In the genomic region with DNA sequence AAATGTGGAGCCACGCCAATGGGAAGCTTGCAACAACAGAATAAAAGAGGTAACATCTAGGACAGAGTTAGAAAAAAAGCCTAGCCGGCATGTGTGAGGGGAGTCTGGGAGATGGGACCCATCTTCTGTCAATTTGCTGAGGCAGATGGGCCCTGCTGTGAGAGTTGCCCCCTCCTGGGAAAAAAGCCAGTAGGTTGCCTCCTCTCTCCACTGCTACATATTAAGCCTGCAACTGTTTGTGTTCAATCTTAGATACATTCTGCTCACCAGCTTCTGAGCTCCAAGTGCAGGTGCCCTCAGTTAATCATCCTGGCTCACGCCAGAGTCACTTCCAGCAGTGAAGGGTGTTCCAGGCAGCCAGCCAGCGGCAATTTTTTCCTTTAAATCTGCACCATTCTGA, we compare ENCODE assay signal across 17 mouse cellular contexts. TPM values are rescaled to one million over a fixed set of nuclear protein-coding genes. Genes with fewer than 3 reads are reported as not detected.
DNase-seq lines count a peak whose midpoint lies in the region; ATAC-seq lines count a peak whose summit lies in the region.
"Had no signal": no experiment of that assay in that cellular context is flagged by ENCODE, and none has a peak within 500 bp of the region (broad histone marks: within the 10 kb centered on the region; RNA-seq: fewer than 3 reads in every experiment).

No protein-coding gene starts in this region.

- 69% methylated on average over 4 of the region's 4 CpGs for WGBS in forebrain, embryonic 14.5 days
- 89% methylated on average over 4 of the region's 4 CpGs for WGBS in forebrain, embryonic 12.5 days
- 85% methylated on average over 4 of the region's 4 CpGs for WGBS in midbrain, embryonic 12.5 days
- WGBS in midbrain, embryonic 10.5 days: 91% methylated on average over 4 of the region's 4 CpGs
- 54% methylated on average over 4 of the region's 4 CpGs for WGBS in neural tube, embryonic 14.5 days

- ATAC-seq in forebrain, embryonic 14.5 days: no peak; the same call in 1 of the 2 replicates
- ATAC-seq in forebrain, embryonic 12.5 days (ENCODE audit: low FRiP score): no peak
- no peak for ATAC-seq in midbrain, embryonic 12.5 days (ENCODE audit: low FRiP score, low read depth)
- ATAC-seq in neural tube, embryonic 14.5 days (ENCODE audit: low read depth): no peak; the same call in 1 of the 2 replicates
- ATAC-seq: inflammation-experienced regulatory T-cells, adult 6 months had no signal

- H3K4me2 ChIP-seq in forebrain, embryonic 14.5 days (ENCODE audit: low read length): no peak overlapping the region
- no peak overlapping the region for H3K4me2 ChIP-seq in forebrain, embryonic 12.5 days
- H3K4me2 ChIP-seq in midbrain, embryonic 12.5 days (replicated peaks): no peak overlapping the region
- H3K4me2 ChIP-seq in neural tube, embryonic 14.5 days (ENCODE audit: low read depth, low read length): no peak overlapping the region
- H3K4me2 ChIP-seq: heart, embryonic 15.5 days; kidney, embryonic 15.5 days; lung, embryonic 14.5 days had no signal

- H3K9ac ChIP-seq in forebrain, embryonic 14.5 days (ENCODE audit: low read length): no peak overlapping the region
- H3K9ac ChIP-seq in forebrain, embryonic 12.5 days: no peak overlapping the region
- H3K9ac ChIP-seq in midbrain, embryonic 12.5 days (replicated peaks): no peak overlapping the region
- no peak overlapping the region for H3K9ac ChIP-seq in neural tube, embryonic 14.5 days (replicated peaks; ENCODE audit: low read depth, low read length)
- H3K9ac ChIP-seq: heart, embryonic 15.5 days; kidney, embryonic 15.5 days; lung, embryonic 14.5 days had no signal

- no peak overlapping the region for H3K4me3 ChIP-seq in forebrain, embryonic 14.5 days (ENCODE audit: low read depth, low read length)
- H3K4me3 ChIP-seq in forebrain, embryonic 12.5 days (replicated peaks): no peak overlapping the region
- no peak overlapping the region for H3K4me3 ChIP-seq in midbrain, embryonic 12.5 days
- no peak overlapping the region for H3K4me3 ChIP-seq in midbrain, embryonic 10.5 days
- H3K4me3 ChIP-seq in neural tube, embryonic 14.5 days (ENCODE audit: low read depth, low read length): no peak overlapping the region
- H3K4me3 ChIP-seq: heart, embryonic 15.5 days; kidney, embryonic 15.5 days had no signal

- H3K27ac ChIP-seq in forebrain, embryonic 14.5 days (ENCODE audit: low read depth, low read length): 0 out of 2 replicates have a peak overlapping the region, but pooled peaks have one; percentile 18
- H3K27ac ChIP-seq in forebrain, embryonic 12.5 days: no peak overlapping the region
- 0 out of 2 replicates have a peak overlapping the region, but pooled peaks have one; percentile 30 for H3K27ac ChIP-seq in midbrain, embryonic 12.5 days (replicated peaks)
- H3K27ac ChIP-seq in midbrain, embryonic 10.5 days (replicated peaks): no peak overlapping the region
- H3K27ac ChIP-seq in neural tube, embryonic 14.5 days (ENCODE audit: low read depth, low read length): peak overlapping the region; percentile 48; the same call in 1 of the 2 replicates
- H3K27ac ChIP-seq: heart, embryonic 15.5 days; kidney, embryonic 15.5 days had no signal

- peaks cover 47% of the 10 kb centered on the region for H3K36me3 ChIP-seq in forebrain, embryonic 14.5 days (ENCODE audit: control insufficient read depth, insufficient read depth, low read length)
- peaks cover 52% of the 10 kb centered on the region for H3K36me3 ChIP-seq in forebrain, embryonic 12.5 days (replicated peaks)
- H3K36me3 ChIP-seq in midbrain, embryonic 12.5 days: peaks cover 53% of the 10 kb centered on the region
- H3K36me3 ChIP-seq in midbrain, embryonic 10.5 days: peaks cover 60% of the 10 kb centered on the region
- peaks cover 12% of the 10 kb centered on the region; the same call in 1 of the 2 replicates for H3K36me3 ChIP-seq in neural tube, embryonic 14.5 days (ENCODE audit: control insufficient read depth, insufficient read depth, low read length)

- DNase-seq in forebrain, embryonic 14.5 days (ENCODE audit: low spot score): peak; percentile 63
- DNase-seq in midbrain, embryonic 10.5 days (ENCODE audit: low spot score): no peak
- DNase-seq in cerebellum, postnatal 25 days: peak; percentile 31 to 50
- no peak for DNase-seq in c-Kit-positive CD71-positive TER-119-positive erythroid progenitor cells, embryonic 14.5 days (ENCODE audit: low spot score)
- DNase-seq: adrenal gland, postnatal 36 days; lung, embryonic 14.5 days; right cerebral cortex, adult 18-20 months had no signal

- H3K9me3 ChIP-seq in forebrain, embryonic 14.5 days (replicated peaks; ENCODE audit: control insufficient read depth, low read length): no peaks in the 10 kb centered on the region
- no peaks in the 10 kb centered on the region for H3K9me3 ChIP-seq in forebrain, embryonic 12.5 days
- no peaks in the 10 kb centered on the region for H3K9me3 ChIP-seq in midbrain, embryonic 12.5 days
- H3K9me3 ChIP-seq in midbrain, embryonic 10.5 days (replicated peaks): no peaks in the 10 kb centered on the region
- H3K9me3 ChIP-seq in neural tube, embryonic 14.5 days (ENCODE audit: control insufficient read depth, low read length): no peaks in the 10 kb centered on the region
- H3K9me3 ChIP-seq: G1E; heart, embryonic 15.5 days; kidney, embryonic 15.5 days had no signal

- H3K4me1 ChIP-seq in forebrain, embryonic 14.5 days (ENCODE audit: control insufficient read depth, insufficient read depth, low read length): peaks cover 7% of the 10 kb centered on the region
- peaks cover 8% of the 10 kb centered on the region for H3K4me1 ChIP-seq in forebrain, embryonic 12.5 days
- peaks cover 8% of the 10 kb centered on the region for H3K4me1 ChIP-seq in midbrain, embryonic 12.5 days
- peaks cover 9% of the 10 kb centered on the region for H3K4me1 ChIP-seq in midbrain, embryonic 10.5 days
- peaks cover 5% of the 10 kb centered on the region; the same call in 1 of the 2 replicates for H3K4me1 ChIP-seq in neural tube, embryonic 14.5 days (ENCODE audit: control insufficient read depth, insufficient read depth, low read length)

- H3K27me3 ChIP-seq in forebrain, embryonic 14.5 days (replicated peaks; ENCODE audit: control insufficient read depth, insufficient read depth, low read length): no peaks in the 10 kb centered on the region
- no peaks in the 10 kb centered on the region for H3K27me3 ChIP-seq in forebrain, embryonic 12.5 days
- peaks cover 3% of the 10 kb centered on the region; the same call in 1 of the 2 replicates for H3K27me3 ChIP-seq in midbrain, embryonic 12.5 days
- peaks cover 9% of the 10 kb centered on the region for H3K27me3 ChIP-seq in midbrain, embryonic 10.5 days (ENCODE audit: low read depth, poor library complexity, severe bottlenecking)
- H3K27me3 ChIP-seq in neural tube, embryonic 14.5 days (ENCODE audit: control insufficient read depth, insufficient read depth, low read length): no peaks in the 10 kb centered on the region
- H3K27me3 ChIP-seq: heart, embryonic 15.5 days; kidney, embryonic 15.5 days had no signal

RNA-seq across cellular contexts. Expression of a gene that starts 18.6 kb away (rescaled TPM):
- polyA plus RNA-seq in forebrain, embryonic 14.5 days (2014; fragmentation: Nextera tagmentation; extraction: Ambion mirVana): 0.10 TPM in 1 of 2 replicates, not detected in the other
- polyA plus RNA-seq in forebrain, embryonic 12.5 days (2016; fragmentation: Nextera tagmentation; extraction: Ambion mirVana): not detected in 2 replicates
- 0.20 TPM in 1 of 2 replicates, not detected in the other for polyA plus RNA-seq in midbrain, embryonic 12.5 days (2016; fragmentation: Nextera tagmentation; extraction: Ambion mirVana)
- polyA plus RNA-seq in midbrain, embryonic 10.5 days (2016; fragmentation: Nextera tagmentation; extraction: Ambion mirVana): 0.16 TPM in 1 of 2 replicates, not detected in the other
- polyA plus RNA-seq in neural tube, embryonic 14.5 days (2014; fragmentation: Nextera tagmentation; extraction: Ambion mirVana): 1.4 and 1.6 TPM in 2 replicates
- polyA plus RNA-seq: embryonic facial prominence, embryonic 14.5 days; G1E; heart, embryonic 15.5 days; inflammation-experienced regulatory T-cells, adult 6 months; kidney, embryonic 15.5 days; lung, embryonic 14.5 days; testis, adult 2 months had no signal

RNA-seq across cellular contexts. Expression of a gene that starts 29.2 kb away (rescaled TPM):
- 0.15 TPM in 1 of 2 replicates, not detected in the other for polyA plus RNA-seq in forebrain, embryonic 14.5 days (2014; fragmentation: Nextera tagmentation; extraction: Ambion mirVana)
- polyA plus RNA-seq in forebrain, embryonic 12.5 days (2016; fragmentation: Nextera tagmentation; extraction: Ambion mirVana): 0.22 and 0.69 TPM in 2 replicates
- 0.50 and 1.0 TPM in 2 replicates for polyA plus RNA-seq in midbrain, embryonic 12.5 days (2016; fragmentation: Nextera tagmentation; extraction: Ambion mirVana)
- polyA plus RNA-seq in midbrain, embryonic 10.5 days (2016; fragmentation: Nextera tagmentation; extraction: Ambion mirVana): 0.61 TPM in 1 of 2 replicates, not detected in the other
- 1.4 and 2.1 TPM in 2 replicates for polyA plus RNA-seq in neural tube, embryonic 14.5 days (2014; fragmentation: Nextera tagmentation; extraction: Ambion mirVana)
- polyA plus RNA-seq: G1E; inflammation-experienced regulatory T-cells, adult 6 months had no signal

RNA-seq across cellular contexts. Expression of a gene that starts 31.6 kb away (rescaled TPM):
- 74.2 and 78.9 TPM in 2 replicates for polyA plus RNA-seq in forebrain, embryonic 14.5 days (2014; fragmentation: Nextera tagmentation; extraction: Ambion mirVana)
- 230 and 251 TPM in 2 replicates for polyA plus RNA-seq in forebrain, embryonic 12.5 days (2016; fragmentation: Nextera tagmentation; extraction: Ambion mirVana)
- polyA plus RNA-seq in midbrain, embryonic 12.5 days (2016; fragmentation: Nextera tagmentation; extraction: Ambion mirVana): 223 TPM in 2 replicates
- polyA plus RNA-seq in midbrain, embryonic 10.5 days (2016; fragmentation: Nextera tagmentation; extraction: Ambion mirVana): 208 and 239 TPM in 2 replicates
- 45.9 and 65.6 TPM in 2 replicates for polyA plus RNA-seq in neural tube, embryonic 14.5 days (2014; fragmentation: Nextera tagmentation; extraction: Ambion mirVana)

RNA-seq across cellular contexts. Expression of a gene that starts 41.0 kb away (rescaled TPM):
- not detected in 2 replicates for polyA plus RNA-seq in forebrain, embryonic 14.5 days (2014; fragmentation: Nextera tagmentation; extraction: Ambion mirVana)
- not detected in 2 replicates for polyA plus RNA-seq in forebrain, embryonic 12.5 days (2016; fragmentation: Nextera tagmentation; extraction: Ambion mirVana)
- not detected in 2 replicates for polyA plus RNA-seq in midbrain, embryonic 12.5 days (2016; fragmentation: Nextera tagmentation; extraction: Ambion mirVana)
- polyA plus RNA-seq in midbrain, embryonic 10.5 days (2016; fragmentation: Nextera tagmentation; extraction: Ambion mirVana): not detected in 2 replicates
- not detected in 2 replicates for polyA plus RNA-seq in neural tube, embryonic 14.5 days (2014; fragmentation: Nextera tagmentation; extraction: Ambion mirVana)
- polyA plus RNA-seq: G1E; heart, embryonic 15.5 days; inflammation-experienced regulatory T-cells, adult 6 months; limb, embryonic 14.5 days; lung, embryonic 14.5 days had no signal

RNA-seq across cellular contexts. Expression of a gene that starts 50.3 kb away (rescaled TPM):
- polyA plus RNA-seq in forebrain, embryonic 14.5 days (2014; fragmentation: Nextera tagmentation; extraction: Ambion mirVana): 15.6 and 18.9 TPM in 2 replicates
- 14.7 and 18.2 TPM in 2 replicates for polyA plus RNA-seq in forebrain, embryonic 12.5 days (2016; fragmentation: Nextera tagmentation; extraction: Ambion mirVana)
- polyA plus RNA-seq in midbrain, embryonic 12.5 days (2016; fragmentation: Nextera tagmentation; extraction: Ambion mirVana): 36.0 and 43.7 TPM in 2 replicates
- polyA plus RNA-seq in midbrain, embryonic 10.5 days (2016; fragmentation: Nextera tagmentation; extraction: Ambion mirVana): 6.0 and 14.9 TPM in 2 replicates
- 66.0 and 69.8 TPM in 2 replicates for polyA plus RNA-seq in neural tube, embryonic 14.5 days (2014; fragmentation: Nextera tagmentation; extraction: Ambion mirVana)
- polyA plus RNA-seq: G1E had no signal

Comparison
In these comparisons a context has a peak if more than half of its experiments do, and no peak if none do; other contexts are left out.
1. H3K27ac ChIP-seq: peak in forebrain, embryonic 14.5 days (single experiment), midbrain, embryonic 12.5 days (single experiment) and neural tube, embryonic 14.5 days (single experiment); none in forebrain, embryonic 12.5 days (single experiment) and midbrain, embryonic 10.5 days (single experiment).
2. DNase-seq: peak in forebrain, embryonic 14.5 days (single experiment) and cerebellum, postnatal 25 days (2 of 2); none in midbrain, embryonic 10.5 days (single experiment) and c-Kit-positive CD71-positive TER-119-positive erythroid progenitor cells, embryonic 14.5 days (single experiment).